Mouse (Mus musculus) embryonic facial prominence, embryonic 14.5 days (tissue): Measurements from ENCODE around the gene Slc7a9. TPM values are rescaled to one million over a fixed set of nuclear protein-coding genes. Genes with fewer than 3 reads are reported as not detected.

Source experiments
- ATAC-seq: fragments of 200-750 bp; cut with Nextera tagmentation; 2 replicates; pipeline ENCODE4 v1.8.0; 2017; ENCODE audit warnings: low read depth, moderate number of reproducible peaks, moderate TSS enrichment
- DNase-seq: peaks from one replicate; pipeline ENCODE4 v3.0.0-alpha.2; 2015; ENCODE audit warnings: low spot score
- H3K27ac ChIP-seq: fragments of 300-500 bp; sonication (generic); replicated peaks from 2 replicates; pipeline ENCODE4 v1.5.1; 2014; ENCODE audit warnings: low read depth, mild to moderate bottlenecking, low read length, moderate library complexity
- H3K27me3 ChIP-seq: fragments of 300-500 bp; sonication (generic); replicated peaks from 2 replicates; pipeline ENCODE4 v1.6.1; 2014; ENCODE audit warnings: low read length; ENCODE audit not compliant: control insufficient read depth, insufficient read depth
- H3K36me3 ChIP-seq: fragments of 300-500 bp; sonication (generic); 2 replicates; pipeline ENCODE4 v1.6.1; 2014; ENCODE audit warnings: low read length, mixed read lengths; ENCODE audit not compliant: control insufficient read depth, insufficient read depth
- H3K4me1 ChIP-seq: fragments of 300-500 bp; sonication (generic); 2 replicates; pipeline ENCODE4 v1.6.1; 2014; ENCODE audit warnings: antibody characterized with exemption, low read length; ENCODE audit not compliant: control insufficient read depth, insufficient read depth
- H3K4me2 ChIP-seq: fragments of 300-500 bp; sonication (generic); 2 replicates; pipeline ENCODE4 v1.6.1; 2014; ENCODE audit warnings: low read depth, mild to moderate bottlenecking, low read length, moderate library complexity, mixed read lengths
- H3K4me3 ChIP-seq: fragments of 300-500 bp; sonication (generic); 2 replicates; pipeline ENCODE4 v1.5.1; 2014; ENCODE audit warnings: low read depth, mild to moderate bottlenecking, low read length
- H3K9ac ChIP-seq: fragments of 300-500 bp; sonication (generic); 2 replicates; pipeline ENCODE4 v1.6.1; 2014; ENCODE audit warnings: low read depth, mild to moderate bottlenecking, low read length, moderate library complexity, mixed read lengths
- H3K9me3 ChIP-seq: fragments of 300-500 bp; sonication (generic); 2 replicates; pipeline ENCODE4 v1.6.1; 2016; ENCODE audit warnings: low read length; ENCODE audit not compliant: control insufficient read depth
- WGBS: fragments of 180-500 bp; shearing (Covaris S2); extraction: QIAGEN DNeasy Blood & Tissue Kit; methylation state at CpG from one replicate; pipeline ENCODE4 v1.1.7; 2014; 5-methylcytosine and 5-hydroxymethylcytosine counted together
- polyA plus RNA-seq: library from polyadenylated mRNA; unstranded; fragments of >200 nt; fragmentation: Nextera tagmentation; extraction: Ambion mirVana; gene quantifications from 2 replicates; pipeline ENCODE4 v1.2.1, GENCODE M21; 2014

The Slc7a9 gene
- polyA plus RNA-seq: 0.14 and 0.42 TPM in 2 replicates

DNA sequence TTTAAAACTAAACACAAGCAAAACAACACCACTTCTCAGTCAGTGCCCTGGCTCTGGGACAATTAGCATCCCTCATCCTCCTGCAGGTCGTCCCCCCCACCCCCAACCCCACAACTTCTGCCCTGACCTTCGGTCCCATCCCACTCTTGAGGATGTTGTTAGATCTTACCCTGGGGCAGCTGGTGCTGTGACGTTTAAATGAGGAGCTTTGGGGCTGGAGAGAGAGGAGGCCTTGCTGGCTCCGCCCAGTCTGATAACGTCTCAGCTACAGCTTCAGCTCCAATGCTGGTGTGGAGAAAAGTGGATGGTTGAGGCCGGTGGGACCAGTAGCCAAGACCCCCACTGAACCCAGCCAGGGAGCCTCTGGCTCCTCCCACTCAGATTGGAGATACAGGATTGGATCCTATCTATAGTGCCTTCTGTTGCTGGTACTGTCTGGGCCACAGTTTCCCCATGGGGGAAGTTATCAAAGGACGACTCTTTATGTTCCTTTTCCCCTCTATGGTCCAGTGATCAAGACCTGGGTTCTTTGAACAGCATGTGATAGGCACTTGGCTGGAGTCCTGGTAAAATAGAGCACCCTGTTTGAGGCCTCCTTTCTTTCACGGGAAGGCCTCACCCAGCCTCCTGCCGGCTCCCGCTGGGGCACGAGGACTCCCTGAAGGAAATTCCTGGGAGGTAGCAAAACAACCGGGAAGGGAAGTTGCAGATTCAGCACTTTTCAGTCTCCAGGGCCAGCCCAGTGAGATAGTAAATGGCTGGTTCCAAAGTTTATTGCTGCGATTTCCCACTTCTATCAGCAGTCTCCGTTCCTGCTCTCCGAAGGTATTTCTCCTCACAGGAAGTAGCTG is at the start of gene Slc7a9:
Gene Slc7a9 (plus strand): TSS at position 801 of the 851 bp plus-strand sequence.
- peak; percentile 40 for DNase-seq
- no peak within 1 kb of the TSS for H3K27ac ChIP-seq
- no peaks in the 10 kb centered on the region for H3K36me3 ChIP-seq
- no peaks in the 10 kb centered on the region for H3K27me3 ChIP-seq
- 0 out of 2 replicates have a peak, but pooled peaks cover 7% of the 10 kb centered on the region for H3K4me1 ChIP-seq
- no peak within 1 kb of the TSS for H3K4me2 ChIP-seq
- H3K9me3 ChIP-seq: no peaks in the 10 kb centered on the region
- no peak within 1 kb of the TSS for H3K4me3 ChIP-seq
- 0 out of 2 replicates have a peak, but pooled peaks have one; percentile 18 for ATAC-seq
- H3K9ac ChIP-seq: no peak within 1 kb of the TSS
- WGBS: 25% methylated on average over 13 of the region's 15 CpGs

DNA sequence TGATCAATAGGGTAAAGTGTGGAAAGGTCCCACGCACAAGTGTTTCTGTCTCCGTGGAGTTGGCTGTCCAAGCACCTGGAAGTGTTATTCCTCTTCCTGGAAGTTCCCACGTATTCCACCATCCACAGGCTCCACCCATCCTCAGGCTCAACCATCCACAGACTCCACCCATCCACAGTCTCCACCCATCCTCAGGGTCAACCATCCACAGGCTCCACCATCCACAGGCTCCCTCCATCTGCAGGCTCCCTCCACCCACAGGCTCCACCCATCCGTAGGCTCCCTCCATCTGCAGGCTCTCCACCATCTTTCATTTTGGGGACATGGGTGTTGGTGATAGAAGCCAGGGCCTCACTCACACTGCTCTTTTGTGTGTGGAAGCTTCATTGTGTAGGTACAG is 47.4 kb upstream of the Slc7a9 start:
- 88% methylated on average over 4 of the region's 4 CpGs for WGBS
- Histone ChIP-seq H3K9me3 (no peaks in the 10 kb centered on the region), H3K9ac (no peak overlapping the region), H3K36me3 (peaks cover 70% of the 10 kb centered on the region), H3K27me3 (no peaks in the 10 kb centered on the region), H3K27ac (no peak overlapping the region), H3K4me3 (no peak overlapping the region), H3K4me2 (no peak overlapping the region), H3K4me1 (peaks cover 6% of the 10 kb centered on the region; the same call in 1 of the 2 replicates)
- ATAC-seq: no peak
- no peak for DNase-seq

- peaks cover 52% of the 10 kb centered on the region for H3K36me3 ChIP-seq
Measured at GRCm38 (mm10) chr7:35415226-35415625, 33.4 kb upstream of the Slc7a9 start.

GRCm38 (mm10) chr7:35415801-35416653 is 32.6 kb upstream of the Slc7a9 start:
- DNase-seq (no peak), ATAC-seq (no peak)
- H3K27ac ChIP-seq: no peak overlapping the region
- H3K36me3 ChIP-seq: peaks cover 50% of the 10 kb centered on the region
- no peaks in the 10 kb centered on the region for H3K4me1 ChIP-seq
- H3K27me3 ChIP-seq: no peaks in the 10 kb centered on the region
- H3K4me2 ChIP-seq: no peak overlapping the region
- H3K9ac ChIP-seq: no peak overlapping the region
- 78% methylated on average over 9 of the region's 9 CpGs for WGBS
- no peaks in the 10 kb centered on the region for H3K9me3 ChIP-seq
- H3K4me3 ChIP-seq: no peak overlapping the region

More at GRCm38 (mm10) chr7:35415226-35415625, 33.4 kb upstream of the Slc7a9 start:
- Histone ChIP-seq H3K4me3 (no peak overlapping the region), H3K9ac (no peak overlapping the region), H3K4me2 (no peak overlapping the region), H3K27ac (no peak overlapping the region; the same call in 1 of the 2 replicates), H3K4me1 (no peaks in the 10 kb centered on the region), H3K27me3 (no peaks in the 10 kb centered on the region), H3K9me3 (no peaks in the 10 kb centered on the region)
- no peak for ATAC-seq
- peak; percentile 3 for DNase-seq
- WGBS: 77% methylated on average over 5 of the region's 5 CpGs

DNA sequence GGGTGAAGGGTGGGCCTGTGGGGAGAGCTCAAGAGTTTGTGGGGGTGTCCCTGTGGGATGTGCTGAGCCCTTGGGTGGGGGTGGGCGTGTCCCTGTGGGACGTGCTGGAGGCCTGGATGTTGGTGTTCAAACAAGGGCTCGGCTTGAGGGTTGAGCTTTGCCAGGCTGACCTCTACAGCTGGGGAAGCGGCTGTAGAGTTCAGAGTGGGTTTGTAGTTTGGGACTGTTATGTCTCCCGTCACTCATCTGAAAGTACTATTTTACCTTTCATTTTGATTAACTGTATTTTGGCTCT is 32.0 kb upstream of the Slc7a9 start:
- WGBS: 96% methylated on average over 4 of the region's 5 CpGs
- H3K9me3 ChIP-seq: no peaks in the 10 kb centered on the region
- no peak overlapping the region for H3K4me3 ChIP-seq
- H3K4me1 ChIP-seq: no peaks in the 10 kb centered on the region
- H3K4me2 ChIP-seq: no peak overlapping the region
- peaks cover 50% of the 10 kb centered on the region for H3K36me3 ChIP-seq
- ATAC-seq (no peak), DNase-seq (no peak)
- H3K9ac ChIP-seq: no peak overlapping the region
- no peak overlapping the region for H3K27ac ChIP-seq
- H3K27me3 ChIP-seq: no peaks in the 10 kb centered on the region

- no peak for ATAC-seq
- Histone ChIP-seq H3K9ac (no peak overlapping the region), H3K4me3 (no peak overlapping the region), H3K4me1 (no peaks in the 10 kb centered on the region), H3K27ac (no peak overlapping the region), H3K36me3 (peaks cover 84% of the 10 kb centered on the region), H3K27me3 (no peaks in the 10 kb centered on the region), H3K4me2 (no peak overlapping the region), H3K9me3 (no peaks in the 10 kb centered on the region)
- DNase-seq: no peak
- 89% methylated on average over 10 of the region's 10 CpGs for WGBS
Measured at GRCm38 (mm10) chr7:35423071-35423470, 25.5 kb upstream of the Slc7a9 start.

DNA sequence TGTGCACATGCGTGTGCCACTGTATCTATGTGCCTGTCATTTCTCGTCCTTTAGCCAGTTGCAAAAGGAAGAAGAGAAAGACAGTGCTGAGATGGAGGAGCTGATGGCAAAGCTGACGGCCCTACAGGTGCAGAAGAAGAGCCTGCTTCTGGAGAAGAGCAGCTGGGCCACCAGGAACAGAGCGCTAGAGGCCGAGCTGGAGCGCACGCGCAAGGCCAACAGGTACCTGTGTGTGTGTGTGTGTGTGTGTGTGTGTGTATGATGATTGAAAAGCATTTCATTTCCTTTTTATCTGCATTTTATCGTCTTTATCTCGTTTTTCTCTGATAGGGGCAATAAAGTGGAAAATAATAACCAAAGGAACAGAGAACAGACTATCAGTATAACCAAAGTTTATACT is 20.4 kb upstream of the Slc7a9 start:
- Histone ChIP-seq H3K36me3 (peaks cover 88% of the 10 kb centered on the region), H3K9me3 (no peaks in the 10 kb centered on the region), H3K4me3 (no peak overlapping the region), H3K9ac (no peak overlapping the region), H3K4me2 (no peak overlapping the region), H3K27me3 (no peaks in the 10 kb centered on the region), H3K4me1 (no peaks in the 10 kb centered on the region), H3K27ac (no peak overlapping the region)
- ATAC-seq: no peak
- 94% methylated on average over 10 of the region's 10 CpGs for WGBS
- DNase-seq: no peak

GRCm38 (mm10) chr7:35435266-35435665 is 13.3 kb upstream of the Slc7a9 start:
- WGBS: 81% methylated on average over 9 of the region's 9 CpGs
- Histone ChIP-seq H3K4me3 (no peak overlapping the region), H3K9ac (no peak overlapping the region), H3K27ac (no peak overlapping the region), H3K27me3 (no peaks in the 10 kb centered on the region), H3K9me3 (no peaks in the 10 kb centered on the region), H3K4me1 (no peaks in the 10 kb centered on the region), H3K4me2 (no peak overlapping the region), H3K36me3 (peaks cover 75% of the 10 kb centered on the region)
- ATAC-seq (no peak), DNase-seq (no peak)
